Mouse (Mus musculus): ENCODE results near the gene Usp15.
A peak's percentile ranks its signal among the peaks of the same experiment; 100 is the strongest.

The Usp15 gene

GRCm38 (mm10) chr10:123100584-123100983 is 96.2 kb downstream of the Usp15 start:
- DNase-seq: no peak

- DNase-seq: no peak
These were observed 102.3 kb downstream of the Usp15 start for GRCm38 (mm10) chr10:123094504-123094903.

GRCm38 (mm10) chr10:123092577-123092976 is 104.2 kb downstream of the Usp15 start:
- no peak for DNase-seq

- no peak for DNase-seq
These were observed 105.1 kb downstream of the Usp15 start for GRCm38 (mm10) chr10:123091737-123092136.

GRCm38 (mm10) chr10:123089425-123089930 is 107.3 kb downstream of the Usp15 start:
- no peak for DNase-seq

- DNase-seq: no peak
These were observed 109.9 kb downstream of the Usp15 start for GRCm38 (mm10) chr10:123086847-123087246.

GRCm38 (mm10) chr10:123084900-123085641 is 111.7 kb downstream of the Usp15 start:
- DNase-seq: no peak

GRCm38 (mm10) chr10:123084307-123084706 is 112.5 kb downstream of the Usp15 start:
- DNase-seq: no peak

- DNase-seq: peak; percentile 98
These were observed 120.4 kb downstream of the Usp15 start, which contains the start of gene Mon2 for GRCm38 (mm10) chr10:123076245-123077023. Gene Mon2, minus strand, starts transcription at chr10:123076505.

GRCm38 (mm10) chr10:123075751-123076242 is 121.0 kb downstream of the Usp15 start:
- no peak for DNase-seq

GRCm38 (mm10) chr10:123071997-123072396 is 124.8 kb downstream of the Usp15 start:
- no peak for DNase-seq

- DNase-seq: no peak
These were observed 133.8 kb downstream of the Usp15 start for GRCm38 (mm10) chr10:123063021-123063420.

- DNase-seq: no peak
These were observed 136.0 kb downstream of the Usp15 start for GRCm38 (mm10) chr10:123060831-123061230.

GRCm38 (mm10) chr10:123057082-123057481 is 139.7 kb downstream of the Usp15 start:
- DNase-seq: no peak

GRCm38 (mm10) chr10:123056463-123056862 is 140.3 kb downstream of the Usp15 start:
- DNase-seq: no peak

GRCm38 (mm10) chr10:123055205-123056000 is 141.4 kb downstream of the Usp15 start:
- no peak for DNase-seq
